Mouse (Mus musculus): ENCODE measurements around the gene Trip10. TPM values are rescaled to one million over a fixed set of nuclear protein-coding genes. Genes with fewer than 3 reads are reported as not detected.

The Trip10 gene
- total and polyA plus RNA-seq, 3 experiments: 21.5 to 40.0 (median 22.9) TPM

DNA sequence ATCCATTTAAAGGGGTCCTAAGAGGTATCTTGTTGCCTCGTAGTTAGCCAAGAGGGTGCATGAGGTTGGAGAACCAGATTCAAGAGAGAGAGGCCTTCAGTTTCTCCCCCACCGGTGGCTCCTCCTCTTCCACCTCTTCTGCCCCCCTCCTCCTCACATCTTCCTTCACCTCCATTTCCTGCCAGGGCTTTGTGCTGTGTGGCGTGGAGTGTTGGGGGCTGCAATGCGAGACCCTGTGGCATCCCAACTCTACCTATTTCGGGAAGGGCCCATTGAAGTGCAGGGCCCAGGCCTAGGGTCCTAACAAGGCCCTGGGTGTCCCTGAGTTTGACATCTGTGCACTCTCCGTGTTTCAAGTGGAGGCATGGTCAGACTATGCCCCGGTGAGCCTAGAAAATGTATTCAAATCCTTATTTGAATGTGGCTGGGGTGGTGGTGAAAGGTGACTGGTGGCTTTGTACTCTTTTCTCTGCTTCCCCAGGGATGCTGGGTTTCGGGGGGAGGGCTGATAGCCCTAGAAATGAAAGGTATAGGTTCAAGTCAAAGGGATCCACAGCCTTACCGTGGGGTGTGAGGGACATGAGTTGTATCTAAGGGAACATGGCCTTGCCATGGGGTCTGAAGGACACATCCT is 30.5 kb downstream of the Trip10 start (continued):
- peak; percentile 43; the same call in 1 of the 2 replicates for TF ChIP-seq ZMIZ1 (IDR thresholded peaks at IDR 0.05; ENCODE audit: low read depth, low read length)
- no peak for TF ChIP-seq E2F4 (IDR thresholded peaks at IDR 0.05; ENCODE audit: insufficient replicate concordance, low read depth, low read length)
- TF ChIP-seq MAFK (IDR thresholded peaks at IDR 0.05; ENCODE audit: insufficient replicate concordance, low read length): peak; percentile 67; the same call in 1 of the 2 replicates
- peak; percentile 48; the same call in 1 of the 2 replicates for TF ChIP-seq SIN3A (IDR thresholded peaks at IDR 0.05; ENCODE audit: low read length)
- no peak for TF ChIP-seq JUND (conservative IDR thresholded peaks at IDR 0.05; ENCODE audit: low read depth, low read length)
- no peak; the same call in 1 of the 2 replicates for TF ChIP-seq CHD1 (IDR thresholded peaks at IDR 0.05; ENCODE audit: low read depth, low read length)
- peak; percentile 71 for TF ChIP-seq BHLHE40 (IDR thresholded peaks at IDR 0.05; ENCODE audit: low read depth, low read length)
- TF ChIP-seq SMC3 (IDR thresholded peaks at IDR 0.05; ENCODE audit: low read depth, low read length): no peak
- no peak for TF ChIP-seq ZKSCAN1 (IDR thresholded peaks at IDR 0.05; ENCODE audit: borderline replicate concordance, low read depth, low read length)
- no peak for TF ChIP-seq RAD21 (IDR thresholded peaks at IDR 0.05; ENCODE audit: low read depth, low read length)
- peak; percentile 57; the same call in 1 of the 2 replicates for TF ChIP-seq MAX (IDR thresholded peaks at IDR 0.05; ENCODE audit: low read length)
- TF ChIP-seq MAZ (IDR thresholded peaks at IDR 0.05; ENCODE audit: low read depth, low read length): peak; percentile 77
- no peak for TF ChIP-seq NRF1 (IDR thresholded peaks at IDR 0.05; ENCODE audit: low read depth, low read length)
- no peak for TF ChIP-seq GABPA (IDR thresholded peaks at IDR 0.05; ENCODE audit: insufficient replicate concordance, low read depth, low read length)
- peak; percentile 84; the same call in 1 of the 2 replicates for TF ChIP-seq POLR2AphosphoS2 (IDR thresholded peaks at IDR 0.05; ENCODE audit: low read depth, low read length)
- TF ChIP-seq UBTF (IDR thresholded peaks at IDR 0.05; ENCODE audit: low read depth, low read length): no peak
- TF ChIP-seq TCF12 (IDR thresholded peaks at IDR 0.05; ENCODE audit: low read depth, low read length): 0 out of 2 replicates have a peak, but pooled peaks have one; percentile 64
- TF ChIP-seq USF2 (conservative IDR thresholded peaks at IDR 0.05; ENCODE audit: low read depth, low read length): no peak
- peak; percentile 25; the same call in 1 of the 2 replicates for TF ChIP-seq HCFC1 (IDR thresholded peaks at IDR 0.05; ENCODE audit: low read depth, low read length)
- peak; percentile 76; the same call in 1 of the 2 replicates for TF ChIP-seq NELFE (IDR thresholded peaks at IDR 0.05; ENCODE audit: low read depth, low read length)
- TF ChIP-seq POLR2A (IDR thresholded peaks at IDR 0.05; ENCODE audit: low read depth, low read length): peak; percentile 70
- TF ChIP-seq ZC3H11A (IDR thresholded peaks at IDR 0.05; ENCODE audit: low read depth, low read length): no peak
- peak; percentile 54; the same call in 1 of the 2 replicates for TF ChIP-seq EP300 (IDR thresholded peaks at IDR 0.05; ENCODE audit: low read length)
- peak; percentile 66; the same call in 1 of the 2 replicates for TF ChIP-seq IRF4 (IDR thresholded peaks at IDR 0.05; ENCODE audit: low read depth, low read length)

DNA sequence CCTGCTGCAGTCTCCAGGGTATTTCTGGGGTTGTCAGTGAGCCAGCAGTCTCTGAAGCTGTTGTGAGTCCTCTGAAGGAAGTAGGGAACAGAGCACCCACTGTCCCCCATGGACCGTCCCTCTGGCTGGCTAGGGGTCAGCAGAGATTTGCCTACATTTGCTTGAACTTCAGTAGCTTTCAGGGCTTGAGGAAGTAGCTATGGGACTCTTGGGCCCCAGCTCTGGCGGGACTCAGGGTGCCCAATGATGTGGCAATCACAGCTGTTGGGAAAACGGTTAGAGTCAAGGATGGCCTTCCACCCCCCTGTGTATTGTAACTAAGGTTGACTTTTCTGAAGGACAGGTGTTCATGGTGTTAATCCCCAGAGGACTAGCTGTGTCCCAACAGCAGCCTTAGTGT is 31.2 kb downstream of the Trip10 start:
- H3K4me2 ChIP-seq (ENCODE audit: insufficient read depth, low read depth, poor library complexity, severe bottlenecking): peak overlapping the region; percentile 76
- DNase-seq (ENCODE audit: extremely low read depth): no peak
- peaks cover 15 to 36% of the 10 kb centered on the region in 2 experiments for H3K36me3 ChIP-seq (replicated peaks in 1 of 2; ENCODE audit: control insufficient read depth in 1 of 2, insufficient read depth in 1 of 2, low read length in 1 of 2)
- H3K79me2 ChIP-seq (replicated peaks; ENCODE audit: control insufficient read depth, extremely low read depth, insufficient read depth, poor library complexity, severe bottlenecking): peaks cover 53% of the 10 kb centered on the region
- peak overlapping the region; percentile 99 for H3K27ac ChIP-seq (ENCODE audit: insufficient read depth, low read depth)
- in situ Hi-C loops (cut with MboI; ENCODE audit: low pct_ligation_motif_present, low pct_unique_long_range_greater_than_20kb, low sequenced_read_pairs) (no loop called here), dilution Hi-C loops (cut with MboI; ENCODE audit: extremely low pct_ligation_motif_present, extremely low pct_unique_long_range_greater_than_20kb, low sequenced_read_pairs) (no loop called here)
- no peaks in the 10 kb centered on the region for H3K9me3 ChIP-seq (replicated peaks; ENCODE audit: low read length)
- H3K4me3 ChIP-seq (replicated peaks in 1 of 3; ENCODE audit: low read depth in 2 of 3, low read length in 2 of 3, poor library complexity in 1 of 3): peak overlapping the region; percentile 40 to 89 (median 83)
- H3K4me1 ChIP-seq (ENCODE audit: control insufficient read depth in 1 of 2, insufficient read depth in 2 of 2): peaks cover 47 to 76% of the 10 kb centered on the region in 2 experiments
- no peaks in the 10 kb centered on the region for H3K27me3 ChIP-seq (replicated peaks)
- peak overlapping the region; percentile 70 for H3K9ac ChIP-seq (ENCODE audit: insufficient read depth, low read depth)
- no peak for TF ChIP-seq NRF1 (IDR thresholded peaks at IDR 0.05; ENCODE audit: low read depth, low read length)
- TF ChIP-seq USF1 (IDR thresholded peaks at IDR 0.05; ENCODE audit: low read depth, low read length): no peak
- TF ChIP-seq SIN3A (IDR thresholded peaks at IDR 0.05; ENCODE audit: low read length): peak; percentile 68; the same call in 1 of the 2 replicates
- TF ChIP-seq BHLHE40 (IDR thresholded peaks at IDR 0.05; ENCODE audit: low read depth, low read length): no peak
- 0 out of 2 replicates have a peak, but pooled peaks have one; percentile 45 for TF ChIP-seq KAT2A (IDR thresholded peaks at IDR 0.05; ENCODE audit: insufficient replicate concordance, low read length)
- peak; percentile 71 for TF ChIP-seq ETS1 (conservative IDR thresholded peaks at IDR 0.05; ENCODE audit: low read depth, low read length)
- TF ChIP-seq ZKSCAN1 (IDR thresholded peaks at IDR 0.05; ENCODE audit: borderline replicate concordance, low read depth, low read length): no peak
- TF ChIP-seq JUN (IDR thresholded peaks at IDR 0.05; ENCODE audit: insufficient read depth, low read depth, low read length): no peak
- no peak for TF ChIP-seq CTCF (conservative IDR thresholded peaks at IDR 0.05 in 1 of 2, IDR thresholded peaks at IDR 0.05 in 1 of 2; ENCODE audit: low read depth in 2 of 2, low read length in 2 of 2)
- TF ChIP-seq MAZ (IDR thresholded peaks at IDR 0.05; ENCODE audit: low read depth, low read length): 0 out of 2 replicates have a peak, but pooled peaks have one; percentile 56
- no peak for TF ChIP-seq MXI1 (IDR thresholded peaks at IDR 0.05; ENCODE audit: low read depth, low read length)
- TF ChIP-seq ELF1 (IDR thresholded peaks at IDR 0.05; ENCODE audit: low read depth, low read length): peak; percentile 62; the same call in 1 of the 2 replicates
- peak; percentile 68; the same call in 1 of the 2 replicates for TF ChIP-seq TCF12 (IDR thresholded peaks at IDR 0.05; ENCODE audit: low read depth, low read length)
- TF ChIP-seq TBP (conservative IDR thresholded peaks at IDR 0.05; ENCODE audit: low read depth, low read length): no peak
- no peak for TF ChIP-seq MEF2A (IDR thresholded peaks at IDR 0.05; ENCODE audit: borderline replicate concordance, low read depth, low read length)
- TF ChIP-seq SMC3 (IDR thresholded peaks at IDR 0.05; ENCODE audit: low read depth, low read length): no peak
- TF ChIP-seq NELFE (IDR thresholded peaks at IDR 0.05; ENCODE audit: low read depth, low read length): peak; percentile 22; the same call in 1 of the 2 replicates
- TF ChIP-seq ZNF384 (IDR thresholded peaks at IDR 0.05; ENCODE audit: low read depth, low read length): no peak
